Mouse (Mus musculus): ENCODE results near the gene Cldn10. TPM values are rescaled to one million over a fixed set of nuclear protein-coding genes. Genes with fewer than 3 reads are reported as not detected.
"Not testable (repeated sequence)": the region's sequence is repeated elsewhere in the genome, so short reads cannot be mapped to it uniquely, and the experiment has no call there.

The Cldn10 gene
- total RNA-seq (2018; cell fraction: chromatin; rRNA removed): not detected
- not detected for total RNA-seq (2018; cell fraction: cytosol; rRNA removed)
- total RNA-seq (2018; cell fraction: nucleus; rRNA removed): not detected
- polyA plus RNA-seq (2018): not detected in 3 replicates

DNA sequence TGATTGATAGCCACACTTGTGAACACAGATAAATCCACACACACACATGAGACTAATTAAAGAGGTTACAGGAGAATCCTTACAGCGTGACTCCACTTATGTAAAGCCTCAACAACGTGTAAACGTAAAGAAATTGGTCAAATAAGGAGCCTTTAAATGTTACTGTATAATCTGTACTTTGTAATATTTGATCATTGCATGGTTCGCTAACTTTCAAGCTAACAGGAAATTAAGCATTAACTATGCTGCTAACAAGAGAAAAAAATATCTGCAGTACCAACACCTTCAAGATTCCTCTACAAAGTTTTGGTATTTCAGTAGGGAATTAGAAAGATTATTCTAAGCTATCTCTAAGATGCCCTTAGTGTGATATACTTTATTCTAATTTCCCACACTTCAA lies at the start of gene Cldn10:
TSS of gene Cldn10 (plus strand) at position 288 of the 400 bp plus-strand sequence.
- Histone ChIP-seq H3K79me2 (ENCODE audit: inconsistent target) (no peaks in the 10 kb centered on the region), H3K36me3 (ENCODE audit: inconsistent target) (no peaks in the 10 kb centered on the region), H3K4me3 (ENCODE audit: inconsistent target) (no peak within 1 kb of the TSS), H3K27ac (no peak within 1 kb of the TSS)
- WGBS (ENCODE audit: missing documents): 89% methylated on average over 4 of the region's 4 CpGs

DNA sequence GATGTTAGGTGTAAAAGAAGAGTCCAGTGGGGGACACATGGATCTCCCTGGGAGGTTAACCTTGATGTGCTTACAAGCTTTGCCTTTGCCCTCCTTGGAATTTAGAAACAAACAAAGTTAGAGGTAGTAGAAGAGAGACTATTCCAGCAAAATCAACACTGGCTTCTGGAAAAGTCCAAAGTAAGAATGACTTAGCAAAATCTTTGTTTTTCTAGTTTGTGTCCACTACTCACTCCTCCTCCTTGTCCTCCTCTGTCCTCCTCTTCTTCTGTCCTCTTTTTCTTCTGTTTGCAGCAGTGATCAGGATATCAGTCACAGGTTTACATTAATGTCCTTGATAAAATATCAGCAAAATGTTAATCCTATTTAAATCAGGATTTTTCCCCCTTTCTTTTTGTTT lies 45.9 kb upstream of the Cldn10 start:
- no peaks in the 10 kb centered on the region for H3K36me3 ChIP-seq (ENCODE audit: inconsistent target)
- H3K79me2 ChIP-seq (ENCODE audit: inconsistent target): no peaks in the 10 kb centered on the region
- no peak overlapping the region for H3K4me3 ChIP-seq (ENCODE audit: inconsistent target)
- no peak overlapping the region for H3K27ac ChIP-seq

DNA sequence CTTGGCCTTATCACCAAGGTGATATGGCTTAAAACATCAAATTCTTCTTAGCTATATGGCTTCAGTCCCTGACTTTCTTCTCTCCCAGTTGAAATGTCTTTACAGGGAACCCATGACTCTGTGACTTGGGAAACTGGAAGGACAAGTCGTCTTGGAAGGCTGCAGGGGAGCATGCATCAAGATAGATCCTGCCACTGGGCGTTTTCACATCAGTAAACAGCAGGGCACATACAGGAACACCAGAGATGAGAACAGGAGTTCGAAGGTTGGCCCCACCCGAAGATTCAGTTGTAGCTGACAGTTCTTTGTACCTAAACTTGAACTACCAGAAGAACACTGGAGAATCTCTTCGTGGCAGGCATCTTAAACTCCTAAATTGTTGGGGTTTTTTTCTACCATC lies 44.8 kb upstream of the Cldn10 start:
- no peak overlapping the region for H3K4me3 ChIP-seq (ENCODE audit: inconsistent target)
- 79% methylated on average over 5 of the region's 5 CpGs for WGBS (ENCODE audit: missing documents)
- H3K27ac ChIP-seq: no peak overlapping the region
- H3K79me2 ChIP-seq (ENCODE audit: inconsistent target): no peaks in the 10 kb centered on the region
- no peaks in the 10 kb centered on the region for H3K36me3 ChIP-seq (ENCODE audit: inconsistent target)

GRCm38 (mm10) chr14:118749068-118749467 lies 38.6 kb upstream of the Cldn10 start:
- H3K79me2 ChIP-seq (ENCODE audit: inconsistent target): no peaks in the 10 kb centered on the region
- H3K27ac ChIP-seq: no peak overlapping the region
- H3K4me3 ChIP-seq (ENCODE audit: inconsistent target): no peak overlapping the region
- 88% methylated on average over 2 of the region's 2 CpGs for WGBS (ENCODE audit: missing documents)
- no peaks in the 10 kb centered on the region for H3K36me3 ChIP-seq (ENCODE audit: inconsistent target)

DNA sequence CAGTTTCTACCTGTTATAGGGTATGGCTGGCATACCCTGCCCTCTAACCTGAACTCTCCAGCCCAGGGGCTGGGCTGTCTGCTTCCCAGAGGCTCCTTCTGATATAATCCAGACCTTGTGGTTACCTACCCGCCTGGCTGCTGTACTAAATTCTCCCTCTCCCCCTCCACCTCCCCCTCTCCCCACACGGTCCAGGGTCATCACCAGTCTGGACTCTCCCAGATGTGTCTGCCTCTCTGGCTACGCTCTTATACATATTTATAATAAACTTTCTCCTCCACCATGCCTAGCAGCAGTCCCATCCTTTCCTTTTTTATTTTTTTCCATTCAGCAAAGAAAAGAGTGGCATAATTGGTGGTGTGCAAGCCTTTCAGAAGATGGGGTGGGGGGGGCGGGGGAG lies 38.0 kb upstream of the Cldn10 start:
- Histone ChIP-seq H3K79me2 (ENCODE audit: inconsistent target) (no peaks in the 10 kb centered on the region), H3K4me3 (ENCODE audit: inconsistent target) (no peak overlapping the region), H3K27ac (no peak overlapping the region), H3K36me3 (ENCODE audit: inconsistent target) (no peaks in the 10 kb centered on the region)
- WGBS (ENCODE audit: missing documents): 88% methylated on average over 4 of the region's 4 CpGs

GRCm38 (mm10) chr14:118750505-118751192 lies 37.1 kb upstream of the Cldn10 start:
- WGBS (ENCODE audit: missing documents): 53% methylated on average over 6 of the region's 6 CpGs
- H3K27ac ChIP-seq: no peak overlapping the region

DNA sequence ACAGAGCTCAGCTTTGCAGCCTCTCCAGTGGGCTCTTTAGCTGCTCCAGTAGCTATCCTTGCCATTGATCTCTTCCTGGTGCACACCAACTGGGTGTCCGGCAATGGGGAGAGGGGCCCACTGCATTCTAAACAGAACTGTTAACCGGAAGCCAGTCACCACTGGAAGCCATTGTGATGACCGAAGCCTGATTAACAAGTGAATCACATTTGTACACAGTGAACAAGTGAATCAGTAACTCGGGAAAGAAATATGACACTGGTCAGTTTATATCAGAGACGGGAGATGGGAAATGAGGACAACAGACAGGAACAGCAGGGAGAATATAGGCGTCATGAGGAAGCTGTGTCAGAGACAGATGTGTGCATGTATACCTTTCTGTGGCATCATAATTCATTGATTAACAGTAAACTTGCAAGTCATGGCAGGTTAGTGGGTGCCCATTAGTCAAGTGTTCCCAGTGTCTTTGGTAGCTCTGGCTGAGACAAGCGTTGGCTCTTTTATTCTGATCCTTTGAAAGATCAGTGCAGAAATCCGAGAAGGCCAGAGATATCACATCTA lies 36.4 kb upstream of the Cldn10 start:
- Histone ChIP-seq H3K27ac (no peak overlapping the region), H3K4me3 (ENCODE audit: inconsistent target) (no peak overlapping the region), H3K79me2 (ENCODE audit: inconsistent target) (no peaks in the 10 kb centered on the region), H3K36me3 (ENCODE audit: inconsistent target) (no peaks in the 10 kb centered on the region)
- WGBS (ENCODE audit: missing documents): 88% methylated on average over 8 of the region's 8 CpGs

More at GRCm38 (mm10) chr14:118750505-118751192, 37.1 kb upstream of the Cldn10 start:
- Histone ChIP-seq H3K36me3 (ENCODE audit: inconsistent target) (no peaks in the 10 kb centered on the region), H3K4me3 (ENCODE audit: inconsistent target) (no peak overlapping the region), H3K79me2 (ENCODE audit: inconsistent target) (no peaks in the 10 kb centered on the region)

GRCm38 (mm10) chr14:118756015-118756414 lies 31.7 kb upstream of the Cldn10 start:
- Histone ChIP-seq H3K4me3 (ENCODE audit: inconsistent target) (no peak overlapping the region), H3K36me3 (ENCODE audit: inconsistent target) (no peaks in the 10 kb centered on the region), H3K27ac (no peak overlapping the region), H3K79me2 (ENCODE audit: inconsistent target) (no peaks in the 10 kb centered on the region)
- WGBS (ENCODE audit: missing documents): 80% methylated on average over 4 of the region's 4 CpGs

DNA sequence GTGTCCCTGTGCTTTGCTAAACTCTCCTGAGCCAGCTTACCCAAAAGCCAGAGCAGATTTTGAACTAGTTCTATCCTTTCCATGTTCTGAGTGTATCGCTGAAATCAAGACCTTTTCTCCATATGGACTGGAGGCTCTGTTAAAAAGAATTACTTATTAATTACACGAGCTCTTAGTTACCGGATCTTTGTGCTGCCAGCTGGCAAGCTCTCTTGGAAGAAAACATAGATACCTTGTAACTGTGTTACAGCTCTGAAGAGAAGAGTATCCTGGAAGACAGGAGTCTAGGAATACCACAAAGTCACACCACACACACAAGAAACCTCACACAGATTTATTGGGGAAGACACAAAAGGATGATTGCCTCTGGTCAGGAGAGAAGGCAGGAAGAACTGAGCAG lies 31.1 kb upstream of the Cldn10 start:
- no peak overlapping the region for H3K4me3 ChIP-seq (ENCODE audit: inconsistent target)
- no peaks in the 10 kb centered on the region for H3K36me3 ChIP-seq (ENCODE audit: inconsistent target)
- no peaks in the 10 kb centered on the region for H3K79me2 ChIP-seq (ENCODE audit: inconsistent target)
- H3K27ac ChIP-seq: no peak overlapping the region
- WGBS (ENCODE audit: missing documents): 92% methylated on average over 3 of the region's 3 CpGs

GRCm38 (mm10) chr14:118763362-118763761 lies 24.3 kb upstream of the Cldn10 start:
- H3K27ac ChIP-seq; H3K4me3 ChIP-seq (ENCODE audit: inconsistent target); H3K79me2 ChIP-seq (ENCODE audit: inconsistent target); H3K36me3 ChIP-seq (ENCODE audit: inconsistent target): not testable (repeated sequence)
- 88% methylated on average over 13 of the region's 13 CpGs for WGBS (ENCODE audit: missing documents)

GRCm38 (mm10) chr14:118763917-118764495 lies 23.7 kb upstream of the Cldn10 start:
- no peak overlapping the region for H3K27ac ChIP-seq

GRCm38 (mm10) chr14:118765306-118765705 lies 22.4 kb upstream of the Cldn10 start:
- 98% methylated on average over 7 of the region's 7 CpGs for WGBS (ENCODE audit: missing documents)
- Histone ChIP-seq H3K36me3 (ENCODE audit: inconsistent target) (no peaks in the 10 kb centered on the region), H3K79me2 (ENCODE audit: inconsistent target) (no peaks in the 10 kb centered on the region), H3K27ac (no peak overlapping the region), H3K4me3 (ENCODE audit: inconsistent target) (no peak overlapping the region)

More at GRCm38 (mm10) chr14:118763917-118764495, 23.7 kb upstream of the Cldn10 start:
- WGBS (ENCODE audit: missing documents): 95% methylated on average over 9 of the region's 9 CpGs
- H3K36me3 ChIP-seq (ENCODE audit: inconsistent target): no peaks in the 10 kb centered on the region
- H3K79me2 ChIP-seq (ENCODE audit: inconsistent target): no peaks in the 10 kb centered on the region
- H3K4me3 ChIP-seq (ENCODE audit: inconsistent target): no peak overlapping the region

DNA sequence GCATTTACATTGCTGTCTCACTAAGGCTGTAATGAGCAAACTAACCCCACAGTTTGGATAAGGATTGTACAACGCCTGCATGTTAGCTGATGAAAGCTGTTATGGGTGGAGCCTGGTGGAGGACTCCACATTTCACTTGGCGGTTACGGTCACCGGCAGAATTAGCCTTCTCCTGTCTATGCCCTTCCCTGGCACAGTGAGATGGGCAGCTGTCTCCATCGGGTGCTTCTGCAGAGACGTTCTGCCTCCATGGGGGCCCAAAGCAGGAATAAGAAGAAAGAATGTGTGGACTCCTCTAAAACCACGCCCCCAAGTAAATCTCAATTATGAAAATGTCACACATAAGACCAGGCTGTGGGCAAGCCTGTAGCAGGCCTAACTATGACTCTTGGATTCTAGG lies 21.8 kb upstream of the Cldn10 start:
- WGBS (ENCODE audit: missing documents): 83% methylated on average over 7 of the region's 7 CpGs
- Histone ChIP-seq H3K79me2 (ENCODE audit: inconsistent target) (no peaks in the 10 kb centered on the region), H3K27ac (no peak overlapping the region), H3K4me3 (ENCODE audit: inconsistent target) (no peak overlapping the region), H3K36me3 (ENCODE audit: inconsistent target) (no peaks in the 10 kb centered on the region)

DNA sequence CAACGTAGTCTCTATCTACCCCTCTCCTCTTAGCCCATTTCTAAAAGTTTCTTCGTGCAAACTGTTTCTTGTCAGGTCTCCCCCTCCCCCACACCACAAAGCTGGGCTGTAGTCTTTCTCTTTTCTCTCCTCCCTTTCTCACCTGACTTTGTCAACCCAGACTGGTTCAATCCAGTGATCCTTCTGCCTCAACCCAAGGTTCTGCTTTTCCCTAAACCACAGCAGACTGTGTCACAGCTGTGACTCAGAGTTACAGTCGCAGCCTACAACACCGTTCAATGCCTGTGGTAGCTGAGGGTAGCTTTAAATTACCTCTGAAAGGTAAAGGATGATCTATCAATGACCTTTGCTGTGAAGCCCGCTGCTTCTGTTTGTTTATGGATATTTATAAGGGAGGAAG lies 21.3 kb upstream of the Cldn10 start:
- Histone ChIP-seq H3K79me2 (ENCODE audit: inconsistent target) (no peaks in the 10 kb centered on the region), H3K36me3 (ENCODE audit: inconsistent target) (no peaks in the 10 kb centered on the region), H3K27ac (no peak overlapping the region), H3K4me3 (ENCODE audit: inconsistent target) (no peak overlapping the region)
- WGBS (ENCODE audit: missing documents): 67% methylated on average over 5 of the region's 5 CpGs

DNA sequence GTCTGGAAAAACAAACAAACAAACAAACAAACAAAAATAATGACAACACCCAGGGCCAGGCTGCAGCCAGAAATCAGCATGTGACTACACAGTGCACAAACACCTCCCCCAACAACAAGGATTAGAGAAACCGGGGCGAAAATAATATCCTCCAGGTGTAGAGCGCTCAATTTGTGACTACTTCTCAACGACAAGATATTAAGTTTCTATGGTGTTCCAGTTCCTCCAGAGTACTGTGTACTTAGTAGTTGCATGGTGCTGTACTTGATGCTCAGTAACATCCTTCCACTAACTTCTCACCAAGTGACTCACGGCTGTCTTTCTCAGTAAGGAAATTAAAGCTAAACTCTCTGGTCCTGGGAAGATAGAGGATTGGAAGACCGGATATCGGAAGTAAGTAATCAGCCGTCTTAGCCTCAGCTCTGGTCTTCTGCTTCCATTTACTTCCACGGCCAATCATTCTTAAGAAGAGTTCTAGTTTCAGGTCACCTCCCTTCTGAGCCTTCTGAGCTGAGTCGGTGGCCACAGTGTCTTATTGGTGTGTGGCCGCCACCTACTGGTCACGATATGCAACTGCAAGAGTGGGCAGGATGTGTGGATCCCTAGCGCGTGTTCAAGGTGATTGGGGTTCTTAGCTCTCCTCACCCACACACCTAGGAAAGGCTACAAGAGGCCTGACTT lies 19.9 kb upstream of the Cldn10 start:
- no peaks in the 10 kb centered on the region for H3K36me3 ChIP-seq (ENCODE audit: inconsistent target)
- no peaks in the 10 kb centered on the region for H3K79me2 ChIP-seq (ENCODE audit: inconsistent target)
- 36% methylated on average over 14 of the region's 14 CpGs for WGBS (ENCODE audit: missing documents)
- H3K27ac ChIP-seq: no peak overlapping the region
- H3K4me3 ChIP-seq (ENCODE audit: inconsistent target): no peak overlapping the region

Measured in macrophage (primary cell).